Mouse (Mus musculus): ENCODE measurements at regions not wholly inside any gene's neighbourhood (a gene's known extent, or its start where the extent isn't known, plus 50 kb on each side); places are given as distances from the start of the nearest gene placed in this dataset.
A peak's percentile ranks its signal among the peaks of the same experiment; 100 is the strongest.

GRCm38 (mm10) chr12:79910884-79911759 is 201.7 kb downstream of the Zfp36l1 start:
- no peak for DNase-seq

DNA sequence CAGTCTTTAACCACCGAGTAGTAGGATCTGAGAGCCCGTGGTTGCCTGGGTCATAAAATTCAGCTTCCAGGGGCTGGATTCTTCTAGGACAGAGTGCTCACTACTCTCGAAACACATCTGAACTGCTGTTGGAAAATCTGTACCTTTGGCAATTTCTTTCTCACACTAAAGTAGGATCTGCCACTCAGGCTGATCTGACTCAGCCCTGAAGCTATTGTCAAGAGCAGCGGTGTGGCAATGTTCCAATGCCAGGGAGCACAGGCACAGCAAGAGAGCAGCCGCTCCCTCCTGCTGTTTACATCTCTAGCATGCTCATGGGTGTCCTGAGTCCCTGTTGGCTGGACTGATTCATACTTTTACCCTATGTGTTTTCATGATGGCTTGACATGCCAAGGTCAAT is 205.2 kb downstream of the Zfp36l1 start:
- DNase-seq, result peak; percentile 90

- DNase-seq, result peak; percentile 71
These were observed 206.0 kb downstream of the Zfp36l1 start for GRCm38 (mm10) chr12:79906738-79907365.

- peak; percentile 67 for DNase-seq
These were observed 206.7 kb downstream of the Zfp36l1 start for GRCm38 (mm10) chr12:79905828-79906737.

DNA sequence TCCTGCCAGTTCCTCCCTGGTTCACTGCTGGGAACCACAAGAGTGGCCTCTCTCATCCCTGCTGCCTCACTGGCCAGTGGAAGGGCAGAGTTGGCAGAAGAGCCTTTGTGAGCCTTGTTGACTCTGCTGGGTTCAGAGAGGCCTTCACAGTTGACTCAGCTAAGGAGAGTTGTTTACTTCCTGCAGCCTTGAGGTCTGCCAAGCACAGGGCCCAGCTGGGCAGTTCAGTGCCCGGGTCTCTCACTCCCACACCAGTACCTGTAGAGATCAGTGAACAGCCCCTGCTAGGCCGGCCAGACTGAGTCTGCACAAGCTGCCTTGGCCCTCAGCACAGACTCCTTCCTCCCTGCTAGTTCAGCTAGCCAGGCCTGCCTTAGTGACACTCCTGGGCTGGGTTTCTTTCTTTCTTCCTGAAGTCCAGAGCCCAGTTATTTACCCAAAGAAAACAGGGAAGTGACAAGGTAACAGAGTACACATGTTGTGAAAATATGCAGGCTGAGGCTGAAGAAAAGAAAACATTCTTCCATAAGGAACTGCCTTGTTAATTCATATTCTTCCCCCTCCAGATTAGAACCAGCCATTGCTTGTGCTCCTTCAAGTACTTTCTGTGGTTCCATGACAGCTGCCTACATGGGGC is 207.8 kb downstream of the Zfp36l1 start:
- DNase-seq, result peak; percentile 87

DNA sequence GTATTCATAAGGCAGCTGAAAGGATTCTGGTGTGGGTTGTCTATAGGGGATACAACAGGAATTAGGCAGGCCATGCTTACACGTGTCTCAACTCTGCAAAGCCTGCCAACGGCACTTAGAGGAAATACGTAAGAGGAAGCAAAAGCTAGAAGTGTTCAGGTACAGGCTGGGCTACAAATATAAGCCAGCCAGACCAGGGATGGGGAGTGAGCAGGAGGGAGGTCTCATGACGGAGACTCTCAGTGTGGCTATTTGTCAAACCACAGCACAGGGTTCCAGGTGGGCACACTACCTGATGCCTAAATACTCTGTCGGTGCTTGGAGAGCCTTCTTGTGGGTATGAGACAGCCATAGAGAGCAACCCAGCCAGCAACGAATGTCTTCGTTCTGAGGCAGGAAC is 210.1 kb downstream of the Zfp36l1 start:
- no peak for DNase-seq

DNA sequence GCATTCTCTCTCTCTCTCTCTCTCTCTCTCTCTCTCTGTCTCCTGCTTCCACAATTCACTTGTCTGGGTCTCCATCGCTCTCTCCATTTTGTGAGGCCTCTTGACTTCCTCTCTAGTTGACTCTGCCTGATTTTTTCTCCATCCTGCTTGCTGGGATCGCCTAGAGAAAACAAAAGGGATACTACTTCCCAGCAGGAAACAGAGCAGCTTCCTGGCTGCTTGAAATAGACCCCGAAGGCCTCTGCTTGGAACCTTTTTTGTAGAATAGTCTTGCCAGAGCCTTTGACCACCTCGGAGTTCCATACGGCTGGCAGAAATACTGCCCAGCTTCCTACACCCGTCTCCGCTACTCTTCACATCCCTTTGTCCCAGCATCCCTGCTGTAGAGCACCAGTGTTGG is 210.7 kb downstream of the Zfp36l1 start:
- DNase-seq, result no peak

GRCm38 (mm10) chr12:79898198-79898930 is 214.4 kb downstream of the Zfp36l1 start:
- peak; percentile 63 for DNase-seq

DNA sequence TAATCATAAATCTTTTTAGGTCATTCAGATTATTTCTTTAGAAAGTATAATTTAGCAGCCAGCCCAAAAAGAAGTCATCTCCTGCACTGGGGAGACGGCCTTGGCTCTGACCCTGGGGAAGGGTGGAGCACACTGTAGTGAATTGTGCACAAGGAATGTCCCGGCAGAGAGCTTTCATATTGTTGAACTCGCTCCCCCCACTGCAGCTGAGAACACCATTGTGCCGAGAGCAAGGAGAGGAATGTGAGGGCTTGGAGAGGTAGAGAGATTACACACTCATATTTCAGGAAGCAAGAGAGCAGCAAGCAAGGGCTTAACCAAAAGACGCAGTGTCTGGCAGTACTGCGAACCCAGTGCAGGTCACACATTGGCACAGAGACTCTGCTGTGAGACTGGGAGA is 216.8 kb downstream of the Zfp36l1 start:
- DNase-seq, result peak; percentile 89

DNA sequence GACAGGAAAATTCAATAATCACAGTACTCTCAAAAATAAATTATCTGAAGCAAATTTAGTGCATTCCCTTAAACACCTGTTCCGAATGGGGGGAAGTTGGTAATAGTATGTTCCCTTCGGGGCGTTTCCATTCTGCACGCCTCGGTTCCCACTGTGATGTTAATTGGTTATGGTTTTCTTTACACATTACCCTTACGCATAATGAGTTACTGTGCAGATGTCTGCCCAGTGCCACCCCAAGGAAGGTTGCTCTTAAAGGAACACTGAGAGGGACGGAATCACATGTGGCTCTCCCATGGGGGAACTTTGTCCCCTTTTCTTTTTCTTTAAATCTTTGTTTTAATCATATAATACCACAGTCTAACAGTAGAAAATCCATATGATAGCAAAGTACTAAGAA is 217.5 kb downstream of the Zfp36l1 start:
- no peak for DNase-seq

DNA sequence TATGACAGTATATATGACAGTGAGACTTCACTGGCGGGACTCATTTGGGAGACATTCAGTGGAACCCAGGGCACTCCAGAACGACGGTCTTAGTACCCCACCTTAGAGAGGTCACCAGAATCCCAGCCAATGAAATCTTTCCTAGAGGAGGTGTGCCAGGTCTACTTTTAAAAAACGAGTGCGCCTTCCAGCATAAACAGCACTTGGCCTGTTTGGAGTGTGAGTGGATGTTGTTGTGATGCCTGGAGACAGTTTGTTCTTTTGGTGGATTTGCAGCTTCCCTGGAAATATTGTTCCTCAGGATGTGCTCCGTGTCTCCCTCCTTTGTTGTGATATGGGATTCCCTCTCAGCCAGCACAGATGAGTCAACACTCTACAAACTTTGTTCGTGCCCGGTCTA is 219.9 kb downstream of the Zfp36l1 start:
- no peak for DNase-seq

- DNase-seq, result no peak
These were observed 220.9 kb downstream of the Zfp36l1 start for GRCm38 (mm10) chr12:79891942-79892341.

DNA sequence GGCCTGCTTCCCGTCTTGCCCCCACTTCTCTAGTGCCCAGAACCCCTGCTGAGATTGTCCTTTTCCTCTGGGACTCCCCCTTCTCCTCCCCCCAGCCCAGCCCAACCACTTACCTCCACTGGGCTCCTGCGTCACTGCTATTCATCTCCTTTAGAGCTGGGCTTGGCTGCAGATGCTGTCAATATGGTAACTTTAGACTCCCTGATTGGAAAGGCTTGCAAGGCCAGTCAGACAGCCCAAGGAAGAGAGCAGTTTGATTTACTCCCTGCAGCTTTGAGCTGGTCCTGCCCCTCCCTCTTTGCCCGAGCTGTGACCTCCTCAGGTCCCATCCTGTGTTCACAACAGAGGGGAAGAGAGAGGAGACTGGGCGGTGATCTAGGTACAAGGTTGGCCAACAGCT is 221.9 kb downstream of the Zfp36l1 start:
- DNase-seq, result peak; percentile 56

- no peak for DNase-seq
These were observed 222.5 kb downstream of the Zfp36l1 start for GRCm38 (mm10) chr12:79890291-79890690.

DNA sequence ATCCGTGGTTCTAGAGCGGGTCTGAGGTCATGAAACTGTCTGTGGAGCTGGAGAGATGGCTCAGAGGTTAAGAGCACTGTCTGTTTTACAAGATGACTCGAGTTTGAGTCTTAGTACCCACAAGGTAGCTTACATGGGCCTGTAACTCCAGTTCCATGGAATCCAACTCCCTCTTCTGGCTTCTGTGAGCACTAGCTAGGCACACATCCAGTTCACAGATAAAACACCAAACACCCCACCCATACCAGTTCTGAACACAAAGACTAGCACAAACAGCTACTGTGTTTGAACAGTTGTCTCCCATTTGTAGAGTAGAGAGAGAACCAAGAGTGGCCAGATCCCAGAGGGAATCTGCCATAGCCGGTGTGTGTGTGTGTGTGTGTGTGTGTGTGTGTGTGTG is 224.0 kb downstream of the Zfp36l1 start:
- no peak for DNase-seq

GRCm38 (mm10) chr12:79888086-79888485 is 224.7 kb downstream of the Zfp36l1 start:
- no peak for DNase-seq

GRCm38 (mm10) chr12:79887225-79887886 is 225.5 kb downstream of the Zfp36l1 start:
- peak; percentile 70 for DNase-seq

- DNase-seq, result no peak
These were observed 226.3 kb downstream of the Zfp36l1 start for GRCm38 (mm10) chr12:79886494-79886893.

GRCm38 (mm10) chr12:79885286-79885685 is 227.5 kb downstream of the Zfp36l1 start:
- DNase-seq, result no peak

DNA sequence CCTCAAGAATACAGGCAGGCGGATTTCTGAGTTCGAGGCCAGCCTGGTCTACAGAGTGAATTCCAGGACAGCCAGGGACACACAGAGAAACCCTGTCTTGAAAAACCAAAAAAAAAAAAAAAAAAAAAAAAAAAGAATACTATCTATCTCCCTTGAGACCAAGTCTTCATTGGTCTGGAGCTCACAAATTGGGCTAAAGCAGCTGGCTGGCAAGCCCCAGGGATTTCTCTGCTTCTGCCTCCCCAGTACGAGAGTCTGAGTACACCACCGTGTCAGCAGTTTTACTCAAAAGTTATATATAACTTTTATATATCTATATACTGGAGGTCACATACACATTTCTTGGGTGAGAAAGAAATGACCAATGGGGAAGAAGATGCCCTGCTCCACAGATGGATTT is 229.2 kb downstream of the Zfp36l1 start:
- DNase-seq, result no peak
